Mouse (Mus musculus) gastrocnemius, adult 2 months (tissue): ENCODE measurements around the gene Rbm28. TPM values are rescaled to one million over a fixed set of nuclear protein-coding genes. Genes with fewer than 3 reads are reported as not detected.

ENCODE experiments used
- DNase-seq: peaks from one replicate; pipeline ENCODE4 v3.0.0; 2022
- H3K27ac ChIP-seq: fragments of 200-600 bp; 2 replicates; pipeline ENCODE4 v1.8.1; 2022; ENCODE audit warnings: mild to moderate bottlenecking
- H3K4me3 ChIP-seq: fragments of 200-600 bp; 2 replicates; pipeline ENCODE4 v1.8.1; 2022; ENCODE audit warnings: mild to moderate bottlenecking, moderate library complexity
- CTCF ChIP-seq: fragments of 200-600 bp; IDR thresholded peaks from 2 replicates; pipeline ENCODE4 v1.8.1; 2022; ENCODE audit warnings: antibody characterized with exemption, mild to moderate bottlenecking, moderate library complexity
- intact Hi-C: fragments of 180-260 bp; cut with DNase I; formaldehyde crosslinking; loops from one replicate; pipeline ENCODE4 v1.15.1; 2025
- total RNA-seq, 2 experiments: library from RNA; stranded (reverse); gene quantifications; 2 replicates each; pipeline ENCODE4 v1.2.3; 2021

The Rbm28 gene
- total RNA-seq, 2 experiments from 2014 or later, result 16.3 to 18.4 TPM

GRCm38 (mm10) chr6:29203096-29203495, 38.3 kb upstream of the Rbm28 start:
- intact Hi-C loops, result no loop called here

DNA sequence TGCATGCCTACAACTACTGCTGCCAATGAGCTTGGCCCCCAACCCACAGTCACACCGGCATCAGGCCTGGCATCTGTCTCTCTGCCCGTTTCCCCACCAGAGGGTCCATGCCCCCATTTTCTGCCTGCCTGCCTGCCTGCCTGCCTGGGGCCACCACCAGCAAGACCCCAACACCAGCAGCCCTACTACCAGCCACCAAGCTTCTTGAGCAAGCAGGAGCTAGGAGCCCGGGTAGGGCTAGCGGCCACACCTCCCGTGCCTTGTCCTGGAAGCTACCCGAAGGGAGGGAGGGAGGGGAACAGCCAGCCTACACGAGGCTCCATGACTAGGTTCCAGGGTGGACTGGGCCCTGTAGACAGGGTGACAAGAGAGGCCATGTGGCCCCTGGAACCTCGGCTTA, 37.2 kb upstream of the Rbm28 start:
- no peak for DNase-seq
- Histone ChIP-seq H3K4me3 (no peak overlapping the region), H3K27ac (no peak overlapping the region)
- intact Hi-C loops, result no loop called here
- no peak for TF ChIP-seq CTCF

More at GRCm38 (mm10) chr6:29203096-29203495, 38.3 kb upstream of the Rbm28 start:
- Histone ChIP-seq H3K27ac (no peak overlapping the region), H3K4me3 (no peak overlapping the region)
- TF ChIP-seq CTCF, result no peak
- DNase-seq, result no peak

GRCm38 (mm10) chr6:29201341-29201740, 36.5 kb upstream of the Rbm28 start:
- no peak overlapping the region for H3K4me3 ChIP-seq
- intact Hi-C loops, result no loop called here
- no peak for DNase-seq
- H3K27ac ChIP-seq, result no peak overlapping the region
- no peak for TF ChIP-seq CTCF

DNA sequence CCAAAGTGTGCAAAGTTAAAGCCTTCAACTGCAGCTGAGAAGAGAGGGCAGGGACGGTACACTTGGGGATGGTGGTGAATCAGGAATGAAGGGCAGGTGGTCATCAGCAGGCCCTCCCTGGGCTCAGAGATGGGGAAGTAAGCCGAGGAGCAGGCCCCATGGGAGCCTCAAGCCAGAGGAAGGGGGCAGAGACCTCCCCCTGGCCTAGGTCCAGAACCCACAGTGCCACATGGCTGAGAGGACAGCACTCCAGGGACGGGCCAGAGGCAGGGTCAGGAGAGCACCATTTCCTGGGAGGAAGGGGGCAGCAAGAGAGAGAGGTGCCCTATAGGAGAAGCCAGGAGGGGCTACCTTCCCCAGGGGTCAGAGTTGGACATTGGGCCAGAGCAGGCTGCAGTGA, 35.7 kb upstream of the Rbm28 start:
- intact Hi-C loops, result no loop called here
- TF ChIP-seq CTCF, result no peak
- DNase-seq, result no peak
- no peak overlapping the region for H3K27ac ChIP-seq
- no peak overlapping the region for H3K4me3 ChIP-seq

- no peak overlapping the region for H3K27ac ChIP-seq
- DNase-seq, result no peak
- TF ChIP-seq CTCF, result no peak
- intact Hi-C loops, result no loop called here
- H3K4me3 ChIP-seq, result no peak overlapping the region
These were observed 34.5 kb upstream of the Rbm28 start for GRCm38 (mm10) chr6:29199223-29199855.

DNA sequence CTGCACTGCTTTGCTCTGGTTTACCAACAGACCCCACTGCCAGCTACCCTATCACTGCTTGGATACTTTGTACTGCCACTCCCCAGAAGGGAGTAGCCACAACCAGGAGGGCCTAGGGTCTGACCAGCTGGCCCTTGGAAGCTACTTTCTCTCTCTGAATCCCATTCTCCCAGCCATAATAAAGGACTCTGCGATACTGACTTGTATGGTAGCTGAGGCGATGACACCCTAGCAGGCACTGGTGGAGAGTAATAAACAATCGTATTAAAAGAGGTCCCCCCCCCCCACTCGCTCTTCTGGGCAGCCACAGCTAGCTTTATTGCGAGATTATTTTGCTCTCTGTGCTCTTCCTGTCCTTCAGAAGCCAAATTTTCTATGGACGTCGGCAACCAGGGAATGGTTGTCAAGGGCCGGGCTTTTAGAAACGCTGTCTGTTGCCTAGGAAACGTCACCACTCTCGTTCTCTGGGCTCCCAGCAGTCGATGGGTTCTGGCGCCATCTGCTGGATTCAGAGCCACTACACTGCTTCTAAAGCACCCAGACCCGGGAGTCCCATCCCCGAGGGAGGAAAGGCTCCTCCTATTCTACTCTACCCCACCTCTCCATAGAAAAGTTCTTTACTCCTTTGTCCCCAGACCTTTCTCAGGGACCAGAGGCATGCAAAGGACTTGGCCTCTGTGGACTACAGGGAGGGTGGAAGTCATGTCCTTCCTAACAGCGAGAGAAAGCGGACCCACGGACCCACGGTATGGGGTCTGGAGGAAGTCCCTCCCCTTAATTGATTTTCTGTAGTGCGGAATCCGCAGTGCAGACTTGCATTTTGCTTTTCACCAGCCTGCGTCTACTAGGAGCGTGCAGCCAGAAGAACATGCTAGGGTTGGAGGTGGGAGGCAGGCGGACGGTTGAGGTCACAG, 33.8 kb upstream of the Rbm28 start:
- H3K27ac ChIP-seq, result no peak overlapping the region; the same call in 1 of the 2 replicates
- intact Hi-C loops, result loop anchor here (1.0 kb wide), 2 partner anchors 27 to 32 kb away; no protein-coding TSS in a partner anchor
- DNase-seq, result peak; percentile 90
- peak; percentile 96 for TF ChIP-seq CTCF
- peak overlapping the region; percentile 56 for H3K4me3 ChIP-seq

DNA sequence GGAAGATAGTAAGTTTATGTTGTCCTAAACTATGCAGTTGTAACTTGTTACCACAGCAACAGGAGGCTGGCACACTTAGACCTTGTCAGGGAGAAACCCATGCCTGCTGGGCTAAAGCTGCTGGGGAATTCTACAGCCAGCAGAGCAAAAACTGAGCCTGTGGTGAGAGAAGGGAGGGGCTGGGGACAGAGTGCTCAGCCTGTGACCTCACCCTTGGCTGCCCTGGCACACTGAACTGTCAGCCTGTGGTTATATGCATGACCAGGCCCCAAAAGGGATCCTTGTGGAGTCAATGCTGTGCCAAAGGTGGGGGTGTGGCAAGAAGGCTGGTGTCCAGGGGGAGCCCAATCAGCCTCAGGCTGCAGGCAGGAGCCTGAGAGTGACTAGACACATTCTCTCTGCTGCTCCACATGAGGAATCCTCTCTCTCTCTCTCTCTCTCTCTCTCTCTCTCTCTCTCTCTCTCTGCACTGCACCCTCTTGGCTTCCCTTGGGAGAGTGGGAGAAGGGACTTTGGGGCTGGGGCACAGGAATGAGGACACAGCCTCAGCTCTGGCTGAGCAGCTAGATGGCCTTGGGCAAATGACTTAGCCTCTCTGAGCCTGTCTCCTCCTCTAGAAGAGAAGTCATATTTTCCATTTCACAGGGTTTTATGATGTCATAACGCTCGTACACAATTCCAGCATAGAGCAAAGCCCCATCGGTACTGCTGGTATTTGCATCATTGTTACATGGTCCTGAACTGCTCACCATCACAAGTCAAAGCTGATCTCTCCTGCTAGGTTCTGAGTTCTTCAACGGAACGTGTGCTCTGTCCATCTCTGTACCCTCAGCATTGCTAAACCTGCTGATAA, 31.3 kb upstream of the Rbm28 start:
- Histone ChIP-seq H3K27ac (peak overlapping the region; percentile 24), H3K4me3 (no peak overlapping the region)
- peak; percentile 71 for DNase-seq
- intact Hi-C loops, result no loop called here
- TF ChIP-seq CTCF, result no peak

DNA sequence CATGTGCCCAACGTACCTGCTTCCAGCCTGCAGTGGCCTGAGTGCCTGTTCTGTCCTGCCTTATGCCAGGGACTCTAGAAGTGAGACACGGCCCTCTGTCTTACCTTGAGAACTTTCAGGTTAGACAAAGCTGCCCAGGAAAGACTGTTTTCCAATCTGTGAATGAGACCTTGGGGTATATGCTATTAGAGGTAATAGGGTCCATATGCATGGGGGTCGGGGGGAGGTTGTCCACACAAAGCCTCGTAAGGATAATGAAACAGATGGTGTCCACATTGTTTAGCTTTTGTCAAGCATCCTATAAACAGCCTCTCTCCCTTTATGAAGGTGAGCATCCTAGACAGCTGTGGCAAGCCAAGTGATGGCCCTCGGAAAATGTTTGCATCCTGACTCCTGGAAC, 30.3 kb upstream of the Rbm28 start:
- H3K4me3 ChIP-seq, result no peak overlapping the region
- no peak for TF ChIP-seq CTCF
- intact Hi-C loops, result no loop called here
- H3K27ac ChIP-seq, result peak overlapping the region; percentile 68
- no peak for DNase-seq

- Histone ChIP-seq H3K4me3 (peak overlapping the region; percentile 3; the same call in 1 of the 2 replicates), H3K27ac (peak overlapping the region; percentile 69)
- DNase-seq, result peak; percentile 50
- no peak for TF ChIP-seq CTCF
- intact Hi-C loops, result no loop called here
These were observed 29.4 kb upstream of the Rbm28 start for GRCm38 (mm10) chr6:29193961-29194750.

DNA sequence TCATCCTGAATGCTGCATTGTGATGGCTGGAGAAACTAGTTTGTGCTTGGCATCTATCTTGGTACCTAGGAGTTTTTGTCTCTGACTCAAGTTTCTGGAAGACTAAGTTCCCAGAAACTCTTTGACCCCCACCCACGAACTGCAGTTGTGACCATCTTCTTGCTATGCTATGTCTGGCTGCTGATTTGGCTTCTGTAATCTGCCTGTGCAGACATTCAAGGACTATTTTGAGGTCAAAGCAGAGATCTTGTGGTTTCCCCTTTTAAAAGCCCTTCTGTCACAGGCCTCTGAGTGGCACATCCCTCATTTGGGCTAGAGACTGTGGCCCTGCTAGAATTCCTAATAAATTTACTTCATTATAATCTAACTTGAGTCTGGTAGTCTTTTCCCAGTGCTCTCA, 23.1 kb upstream of the Rbm28 start:
- no peak for DNase-seq
- TF ChIP-seq CTCF, result no peak
- H3K27ac ChIP-seq, result no peak overlapping the region
- intact Hi-C loops, result no loop called here
- no peak overlapping the region for H3K4me3 ChIP-seq

DNA sequence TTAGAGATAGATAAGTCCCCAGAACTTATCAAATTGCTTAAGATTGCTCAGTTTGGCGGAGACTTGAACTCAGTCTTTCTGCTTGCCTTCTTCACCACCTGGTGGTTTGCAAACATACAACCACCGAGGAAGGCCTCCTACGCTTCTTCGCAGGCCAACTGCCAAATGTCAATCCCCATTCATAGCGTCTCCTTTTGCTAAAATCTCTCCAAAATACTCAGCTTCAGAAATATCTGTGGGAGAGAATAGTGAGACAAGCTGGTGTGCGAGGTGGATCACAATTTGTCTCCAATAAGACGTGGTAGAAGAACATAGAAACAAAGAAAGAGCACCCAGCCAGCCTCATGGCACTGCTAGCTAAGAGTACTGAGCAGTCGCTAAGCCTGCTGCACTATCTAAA, 15.0 kb upstream of the Rbm28 start:
- H3K4me3 ChIP-seq, result peak overlapping the region; percentile 81
- no peak for TF ChIP-seq CTCF
- no peak overlapping the region; the same call in 1 of the 2 replicates for H3K27ac ChIP-seq
- intact Hi-C loops, result no loop called here
- no peak for DNase-seq
